Mouse (Mus musculus): ENCODE data around the gene Zfp444.
"Not testable (repeated sequence)": the region's sequence is repeated elsewhere in the genome, so short reads cannot be mapped to it uniquely, and the experiment has no call there.

The Zfp444 gene

DNA sequence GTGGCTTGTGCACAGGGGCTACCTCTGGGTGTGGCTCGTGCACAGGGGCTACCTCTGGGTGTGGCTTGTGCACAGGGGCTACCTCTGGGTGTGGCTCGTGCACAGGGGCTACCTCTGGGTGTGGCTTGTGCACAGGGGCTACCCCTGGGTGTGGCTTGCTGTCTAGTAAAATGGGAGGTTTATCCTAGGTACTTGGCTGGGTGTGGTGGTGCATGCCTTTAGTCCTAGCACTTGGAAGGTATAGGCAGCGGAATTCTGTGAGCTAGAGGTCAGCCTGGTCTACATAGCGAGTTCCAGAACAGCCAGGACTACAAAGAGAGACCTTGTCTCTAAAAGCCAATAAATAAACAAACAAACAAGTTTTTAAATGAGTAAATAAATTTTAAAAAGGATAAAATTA, 42.7 kb downstream of the Zfp444 start:
- not testable (repeated sequence) for DNase-seq (ENCODE audit: low read depth, low spot score)

DNA sequence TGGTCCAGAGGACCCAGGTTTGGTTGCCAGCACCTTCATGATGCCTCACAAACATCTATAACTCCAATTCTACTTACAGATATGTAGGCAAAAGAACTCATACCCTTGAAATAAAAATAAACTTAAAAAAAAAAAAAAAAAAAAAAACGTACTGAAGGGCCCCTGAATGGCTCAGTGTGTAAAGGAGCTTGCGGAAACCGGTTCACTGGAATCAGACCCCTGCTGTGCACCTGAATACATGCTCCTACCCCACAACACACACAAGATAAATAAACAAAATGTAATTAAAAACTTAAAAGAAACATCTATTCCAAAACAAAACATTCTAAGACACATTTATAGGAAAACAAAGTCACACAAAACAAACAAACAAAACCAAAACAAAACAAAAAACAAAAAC, 48.1 kb downstream of the Zfp444 start:
- DNase-seq (ENCODE audit: low read depth, low spot score): no peak

- no peak for DNase-seq (ENCODE audit: low read depth, low spot score)
These were observed 50.0 kb downstream of the Zfp444 start, which contains the start of gene Zscan5b for GRCm38 (mm10) chr7:6221978-6222377. Zscan5b (plus strand) TSS chr7:6222278.

DNA sequence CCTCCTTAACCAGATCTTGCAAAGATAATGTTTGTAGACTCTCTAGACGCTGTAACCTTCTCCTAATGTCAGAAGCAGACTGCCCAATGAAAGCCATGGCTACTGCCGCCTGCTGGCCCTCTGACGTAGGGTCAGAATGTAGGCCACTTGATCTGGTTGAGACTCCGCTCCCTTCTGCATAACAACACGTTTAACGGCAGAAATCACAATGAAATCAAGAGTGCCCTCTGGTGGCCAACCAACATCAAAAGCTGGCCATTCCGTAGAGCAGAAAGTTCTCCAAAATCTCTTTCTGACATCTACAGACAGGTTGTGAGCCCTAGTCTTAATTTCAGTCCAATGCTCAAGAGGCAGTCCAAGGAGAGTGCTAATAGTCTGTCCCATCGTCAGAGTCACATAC, 56.5 kb downstream of the Zfp444 start:
- DNase-seq (ENCODE audit: low read depth, low spot score): peak; percentile 30

- no peak for DNase-seq (ENCODE audit: low read depth, low spot score)
These were observed 67.8 kb downstream of the Zfp444 start for GRCm38 (mm10) chr7:6239787-6240186.

- DNase-seq (ENCODE audit: low read depth, low spot score): peak; percentile 26
These were observed 68.9 kb downstream of the Zfp444 start for GRCm38 (mm10) chr7:6240841-6241425.

All from retina, adult 2 months (tissue).